Comparison of ENCODE assay signal across 33 mouse cellular contexts in the genomic region with DNA sequence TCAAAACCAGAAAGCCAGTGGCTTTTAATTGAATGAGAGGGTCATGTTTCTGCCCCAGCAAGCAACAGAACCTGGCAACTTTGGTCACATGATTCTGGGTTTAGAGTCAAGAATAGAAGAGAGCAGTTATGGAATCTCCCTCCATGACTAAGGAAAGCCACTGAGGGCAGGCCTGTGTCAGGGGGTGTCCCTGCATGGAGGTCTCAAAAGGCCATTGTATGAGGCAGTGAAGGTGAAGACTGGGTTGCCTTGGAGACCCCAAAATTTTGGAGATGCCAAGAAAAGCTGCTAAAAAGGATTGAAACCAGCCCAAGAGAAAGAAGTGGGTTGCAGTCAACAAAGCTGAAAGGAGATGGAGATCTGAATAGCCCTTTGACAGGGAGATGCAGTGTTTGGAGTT. TPM values are rescaled to one million over a fixed set of nuclear protein-coding genes. Genes with fewer than 3 reads are reported as not detected.
DNase-seq lines count a peak whose midpoint lies in the region; ATAC-seq and TF ChIP-seq lines count a peak whose summit lies in the region.
"Had no signal": no experiment of that assay in that cellular context is flagged by ENCODE, and none has a peak within 500 bp of the region (broad histone marks: within the 10 kb centered on the region; RNA-seq: fewer than 3 reads in every experiment).

No protein-coding gene starts in this region.

- H3K9ac ChIP-seq in forebrain, embryonic 16.5 days (replicated peaks; ENCODE audit: low read depth, low read length), result no peak overlapping the region
- no peak overlapping the region for H3K9ac ChIP-seq in forebrain, embryonic 15.5 days (replicated peaks)
- H3K9ac ChIP-seq in hindbrain, embryonic 14.5 days, result no peak overlapping the region
- no peak overlapping the region for H3K9ac ChIP-seq in hindbrain, embryonic 12.5 days
- H3K9ac ChIP-seq in hindbrain, postnatal 0 days (replicated peaks; ENCODE audit: low read length), result no peak overlapping the region
- no peak overlapping the region for H3K9ac ChIP-seq in hindbrain, embryonic 13.5 days
- H3K9ac ChIP-seq: embryonic facial prominence, embryonic 12.5 days; embryonic facial prominence, embryonic 15.5 days; forebrain, embryonic 12.5 days; heart, embryonic 13.5 days had no signal

- H3K27ac ChIP-seq in forebrain, embryonic 16.5 days (ENCODE audit: low read length), result no peak overlapping the region
- H3K27ac ChIP-seq in forebrain, embryonic 15.5 days (replicated peaks), result no peak overlapping the region
- no peak overlapping the region for H3K27ac ChIP-seq in hindbrain, embryonic 14.5 days
- H3K27ac ChIP-seq in hindbrain, embryonic 12.5 days, result no peak overlapping the region
- H3K27ac ChIP-seq in hindbrain, postnatal 0 days, result no peak overlapping the region
- H3K27ac ChIP-seq in hindbrain, embryonic 13.5 days, result no peak overlapping the region
- H3K27ac ChIP-seq: embryonic facial prominence, embryonic 12.5 days; embryonic facial prominence, embryonic 15.5 days; forebrain, embryonic 12.5 days; gastrocnemius, adult 2 months; heart, adult 2 months; heart, embryonic 10.5 days; heart, embryonic 13.5 days had no signal

- no peak for TF ChIP-seq CTCF in hindbrain, postnatal 0 days (IDR thresholded peaks at IDR 0.05; ENCODE audit: low read depth)
- no peak for TF ChIP-seq CTCF in brain, embryonic 14.5 days (IDR thresholded peaks at IDR 0.05; ENCODE audit: borderline replicate concordance, extremely low read depth, insufficient read depth, insufficient read length)

- H3K4me3 ChIP-seq in forebrain, embryonic 16.5 days (replicated peaks; ENCODE audit: low read length), result no peak overlapping the region
- no peak overlapping the region for H3K4me3 ChIP-seq in forebrain, embryonic 15.5 days
- no peak overlapping the region for H3K4me3 ChIP-seq in hindbrain, embryonic 14.5 days (replicated peaks; ENCODE audit: low read length)
- H3K4me3 ChIP-seq in hindbrain, embryonic 12.5 days, result no peak overlapping the region
- H3K4me3 ChIP-seq in hindbrain, postnatal 0 days (ENCODE audit: low read length), result no peak overlapping the region
- no peak overlapping the region for H3K4me3 ChIP-seq in hindbrain, embryonic 13.5 days
- H3K4me3 ChIP-seq: embryonic facial prominence, embryonic 12.5 days; embryonic facial prominence, embryonic 15.5 days; forebrain, embryonic 12.5 days; gastrocnemius, adult 2 months; heart, adult 2 months; heart, embryonic 10.5 days; heart, embryonic 13.5 days had no signal

- H3K4me1 ChIP-seq in forebrain, embryonic 16.5 days (replicated peaks; ENCODE audit: control insufficient read depth, insufficient read depth, low read length), result peaks cover 8% of the 10 kb centered on the region
- peaks cover 17% of the 10 kb centered on the region for H3K4me1 ChIP-seq in forebrain, embryonic 15.5 days
- peaks cover 12% of the 10 kb centered on the region for H3K4me1 ChIP-seq in hindbrain, embryonic 14.5 days (replicated peaks; ENCODE audit: control insufficient read depth, insufficient read depth, low read length)
- peaks cover 8% of the 10 kb centered on the region; the same call in 1 of the 2 replicates for H3K4me1 ChIP-seq in hindbrain, embryonic 12.5 days
- no peaks in the 10 kb centered on the region for H3K4me1 ChIP-seq in hindbrain, postnatal 0 days (ENCODE audit: insufficient read depth, low read length)
- H3K4me1 ChIP-seq in hindbrain, embryonic 13.5 days (replicated peaks), result peaks cover 14% of the 10 kb centered on the region
- H3K4me1 ChIP-seq: embryonic facial prominence, embryonic 15.5 days; heart, embryonic 10.5 days; heart, embryonic 13.5 days had no signal

- ATAC-seq in forebrain, embryonic 16.5 days, result 0 out of 2 replicates have a peak, but pooled peaks have one; percentile 13
- no peak for ATAC-seq in forebrain, embryonic 15.5 days (replicated peaks)
- ATAC-seq in hindbrain, embryonic 14.5 days (ENCODE audit: low FRiP score), result peak; percentile 66; the same call in 1 of the 2 replicates
- ATAC-seq in hindbrain, embryonic 12.5 days (ENCODE audit: low FRiP score), result no peak
- ATAC-seq in hindbrain, postnatal 0 days, result peak; percentile 52; the same call in 1 of the 2 replicates
- ATAC-seq in hindbrain, embryonic 13.5 days (ENCODE audit: low FRiP score), result no peak
- ATAC-seq: inflammation-experienced regulatory T-cells, adult 6 months; intestine, embryonic 16.5 days; Patski had no signal

- no peaks in the 10 kb centered on the region for H3K36me3 ChIP-seq in forebrain, embryonic 16.5 days (ENCODE audit: control insufficient read depth, insufficient read depth)
- no peaks in the 10 kb centered on the region for H3K36me3 ChIP-seq in forebrain, embryonic 15.5 days
- no peaks in the 10 kb centered on the region for H3K36me3 ChIP-seq in hindbrain, embryonic 14.5 days (replicated peaks; ENCODE audit: control insufficient read depth, insufficient read depth)
- H3K36me3 ChIP-seq in hindbrain, embryonic 12.5 days, result no peaks in the 10 kb centered on the region
- H3K36me3 ChIP-seq in hindbrain, postnatal 0 days (ENCODE audit: insufficient read depth, low read length), result no peaks in the 10 kb centered on the region
- no peaks in the 10 kb centered on the region for H3K36me3 ChIP-seq in hindbrain, embryonic 13.5 days
- H3K36me3 ChIP-seq: embryonic facial prominence, embryonic 12.5 days; embryonic facial prominence, embryonic 15.5 days; forebrain, embryonic 12.5 days; G1E; heart, embryonic 10.5 days; heart, embryonic 13.5 days had no signal

- no peak for TF ChIP-seq POLR2A in brain, embryonic 14.5 days (IDR thresholded peaks at IDR 0.05; ENCODE audit: borderline replicate concordance, extremely low read depth, insufficient read depth, insufficient read length, poor library complexity, severe bottlenecking)

- H3K9me3 ChIP-seq in forebrain, embryonic 16.5 days (ENCODE audit: control insufficient read depth, low read length), result no peaks in the 10 kb centered on the region
- H3K9me3 ChIP-seq in forebrain, embryonic 15.5 days, result no peaks in the 10 kb centered on the region
- no peaks in the 10 kb centered on the region for H3K9me3 ChIP-seq in hindbrain, embryonic 14.5 days (ENCODE audit: control insufficient read depth, low read length)
- no peaks in the 10 kb centered on the region for H3K9me3 ChIP-seq in hindbrain, embryonic 12.5 days (replicated peaks)
- H3K9me3 ChIP-seq in hindbrain, postnatal 0 days (ENCODE audit: low read length), result no peaks in the 10 kb centered on the region
- H3K9me3 ChIP-seq in hindbrain, embryonic 13.5 days, result no peaks in the 10 kb centered on the region
- H3K9me3 ChIP-seq: embryonic facial prominence, embryonic 12.5 days; embryonic facial prominence, embryonic 15.5 days; forebrain, embryonic 12.5 days; G1E; heart, embryonic 10.5 days; heart, embryonic 13.5 days had no signal

- no peaks in the 10 kb centered on the region for H3K27me3 ChIP-seq in forebrain, embryonic 16.5 days (replicated peaks; ENCODE audit: control insufficient read depth, insufficient read depth, low read length)
- no peaks in the 10 kb centered on the region for H3K27me3 ChIP-seq in forebrain, embryonic 15.5 days
- no peaks in the 10 kb centered on the region for H3K27me3 ChIP-seq in hindbrain, embryonic 14.5 days (ENCODE audit: control insufficient read depth, insufficient read depth, low read length)
- H3K27me3 ChIP-seq in hindbrain, embryonic 12.5 days, result 0 out of 2 replicates have a peak, but pooled peaks cover 3% of the 10 kb centered on the region
- H3K27me3 ChIP-seq in hindbrain, postnatal 0 days (ENCODE audit: insufficient read depth, low read length), result no peaks in the 10 kb centered on the region
- H3K27me3 ChIP-seq in hindbrain, embryonic 13.5 days, result no peaks in the 10 kb centered on the region
- H3K27me3 ChIP-seq: CH12.LX; embryonic facial prominence, embryonic 12.5 days; embryonic facial prominence, embryonic 15.5 days; forebrain, embryonic 12.5 days; heart, embryonic 13.5 days had no signal

- H3K4me2 ChIP-seq in forebrain, embryonic 16.5 days (ENCODE audit: low read length), result no peak overlapping the region
- H3K4me2 ChIP-seq in forebrain, embryonic 15.5 days (replicated peaks), result no peak overlapping the region
- H3K4me2 ChIP-seq in hindbrain, embryonic 14.5 days (replicated peaks), result no peak overlapping the region
- H3K4me2 ChIP-seq in hindbrain, embryonic 12.5 days (replicated peaks), result no peak overlapping the region
- no peak overlapping the region for H3K4me2 ChIP-seq in hindbrain, postnatal 0 days (ENCODE audit: low read depth, low read length)
- no peak overlapping the region for H3K4me2 ChIP-seq in hindbrain, embryonic 13.5 days
- H3K4me2 ChIP-seq: embryonic facial prominence, embryonic 12.5 days; embryonic facial prominence, embryonic 15.5 days; forebrain, embryonic 12.5 days; heart, embryonic 13.5 days had no signal

- DNase-seq in hindbrain, embryonic 14.5 days (ENCODE audit: low spot score), result no peak
- no peak for DNase-seq in hindbrain, postnatal 0 days (ENCODE audit: low spot score)
- DNase-seq in brain, embryonic 14.5 days (ENCODE audit: low read depth), result peak; percentile 66
- DNase-seq: adrenal gland, postnatal 10 days; adrenal gland, postnatal 36 days; B cell, adult 2 months; cerebellum, adult 11 months; cerebellum, adult 2 months; cerebellum, adult 9-11 months; cerebellum, postnatal 25 days; gastrocnemius, adult 2 months; gastrocnemius, postnatal 14 days; heart, adult 2 months; kidney, adult 18-20 months; kidney, adult 9 months had no signal

RNA-seq across cellular contexts. Expression of gene Prps1l1, which starts 21.2 kb away (rescaled TPM):
- polyA plus RNA-seq in forebrain, embryonic 16.5 days (2015; fragmentation: Nextera tagmentation; extraction: Ambion mirVana), result not detected in 2 replicates
- not detected in 2 replicates for polyA plus RNA-seq in forebrain, embryonic 15.5 days (2015; fragmentation: Nextera tagmentation; extraction: Ambion mirVana)
- polyA plus RNA-seq in hindbrain, embryonic 14.5 days (2014; fragmentation: Nextera tagmentation; extraction: Ambion mirVana), result not detected in 2 replicates
- not detected in 2 replicates for polyA plus RNA-seq in hindbrain, embryonic 12.5 days (2016; fragmentation: Nextera tagmentation; extraction: Ambion mirVana)
- not detected in 2 replicates for total RNA-seq in hindbrain, postnatal 0 days (2014; rRNA removed)
- not detected in 2 replicates for polyA plus RNA-seq in hindbrain, postnatal 0 days (2015; fragmentation: Nextera tagmentation; extraction: Ambion mirVana)
- not detected in 2 replicates for polyA plus RNA-seq in hindbrain, embryonic 13.5 days (2015; fragmentation: Nextera tagmentation; extraction: Ambion mirVana)
- polyA plus RNA-seq in brain, embryonic 14.5 days (2012; rRNA removed), result not detected in 2 replicates
- total RNA-seq: adrenal gland, adult 18-20 months; adrenal gland, postnatal 10 days; adrenal gland, postnatal 36 days; CH12.LX; gastrocnemius, adult 2 months; gastrocnemius, postnatal 14 days; heart, adult 2 months; heart, postnatal 25 days; hematopoietic stem cell, adult 5-6 weeks had no signal
- polyA plus RNA-seq: cerebellum, adult 2 months; embryonic facial prominence, embryonic 12.5 days; embryonic facial prominence, embryonic 15.5 days; forebrain, embryonic 12.5 days; frontal cortex, adult 2 months; G1E; heart, adult 2 months; heart, embryonic 10.5 days; heart, embryonic 13.5 days; intestine, embryonic 16.5 days; Patski had no signal

RNA-seq across cellular contexts. Expression of gene Snx13, which starts 41.2 kb away (rescaled TPM):
- polyA plus RNA-seq in forebrain, embryonic 16.5 days (2015; fragmentation: Nextera tagmentation; extraction: Ambion mirVana), result 32.1 and 35.6 TPM in 2 replicates
- polyA plus RNA-seq in forebrain, embryonic 15.5 days (2015; fragmentation: Nextera tagmentation; extraction: Ambion mirVana), result 29.8 and 32.1 TPM in 2 replicates
- 32.8 and 37.1 TPM in 2 replicates for polyA plus RNA-seq in hindbrain, embryonic 14.5 days (2014; fragmentation: Nextera tagmentation; extraction: Ambion mirVana)
- polyA plus RNA-seq in hindbrain, embryonic 12.5 days (2016; fragmentation: Nextera tagmentation; extraction: Ambion mirVana), result 24.7 and 28.2 TPM in 2 replicates
- total RNA-seq in hindbrain, postnatal 0 days (2014; rRNA removed), result 17.6 and 18.0 TPM in 2 replicates
- polyA plus RNA-seq in hindbrain, postnatal 0 days (2015; fragmentation: Nextera tagmentation; extraction: Ambion mirVana), result 22.6 and 23.0 TPM in 2 replicates
- 28.0 and 28.2 TPM in 2 replicates for polyA plus RNA-seq in hindbrain, embryonic 13.5 days (2015; fragmentation: Nextera tagmentation; extraction: Ambion mirVana)
- 10.8 and 13.3 TPM in 2 replicates for polyA plus RNA-seq in brain, embryonic 14.5 days (2012; rRNA removed)

Comparison
In these comparisons a context has a peak if more than half of its experiments do, and no peak if none do; other contexts are left out.
1. ATAC-seq: peak in forebrain, embryonic 16.5 days (single experiment), hindbrain, embryonic 14.5 days (single experiment) and hindbrain, postnatal 0 days (single experiment); none in forebrain, embryonic 15.5 days (single experiment), hindbrain, embryonic 12.5 days (single experiment) and hindbrain, embryonic 13.5 days (single experiment).